Mouse (Mus musculus) intestine, postnatal 0 days (tissue): ENCODE data around the gene Cgrrf1. TPM values are rescaled to one million over a fixed set of nuclear protein-coding genes. Genes with fewer than 3 reads are reported as not detected.

ENCODE experiments used
- ATAC-seq: fragments of 200-750 bp; cut with Nextera tagmentation; 2 replicates; pipeline ENCODE4 v1.8.0; 2017; ENCODE audit warnings: mild to moderate bottlenecking, moderate TSS enrichment, moderate library complexity
- H3K27ac ChIP-seq: fragments of 300-500 bp; sonication (generic); 2 replicates; pipeline ENCODE4 v1.5.1; 2014; ENCODE audit warnings: mild to moderate bottlenecking, low read depth, low read length, moderate library complexity
- H3K27me3 ChIP-seq: fragments of 300-500 bp; sonication (generic); replicated peaks from 2 replicates; pipeline ENCODE4 v1.6.1; 2014; ENCODE audit warnings: low read length, mixed read lengths; ENCODE audit not compliant: control insufficient read depth, insufficient read depth
- H3K36me3 ChIP-seq: fragments of 300-500 bp; sonication (generic); 2 replicates; pipeline ENCODE4 v1.6.1; 2014; ENCODE audit warnings: mild to moderate bottlenecking, moderate library complexity; ENCODE audit not compliant: control insufficient read depth, insufficient read depth
- H3K4me1 ChIP-seq: fragments of 300-500 bp; sonication (generic); replicated peaks from 2 replicates; pipeline ENCODE4 v1.6.1; 2014; ENCODE audit warnings: antibody characterized with exemption, low read length, mixed read lengths; ENCODE audit not compliant: control insufficient read depth, insufficient read depth
- H3K4me2 ChIP-seq: fragments of 300-500 bp; sonication (generic); replicated peaks from 2 replicates; pipeline ENCODE4 v1.6.1; 2014; ENCODE audit warnings: low read depth, mild to moderate bottlenecking, moderate library complexity
- H3K4me3 ChIP-seq: fragments of 300-500 bp; sonication (generic); 2 replicates; pipeline ENCODE4 v1.5.1; 2014; ENCODE audit warnings: low read depth, low read length
- H3K9ac ChIP-seq: fragments of 300-500 bp; sonication (generic); 2 replicates; pipeline ENCODE4 v1.6.1; 2014; ENCODE audit warnings: mild to moderate bottlenecking, low read depth, low read length
- H3K9me3 ChIP-seq: fragments of 300-500 bp; sonication (generic); 2 replicates; pipeline ENCODE4 v1.6.1; 2016; ENCODE audit warnings: mixed run types; ENCODE audit not compliant: control insufficient read depth
- CTCF ChIP-seq: sonication (generic); IDR thresholded peaks from 2 replicates; pipeline ENCODE4 v1.5.1; 2016; ENCODE audit warnings: low read depth, mild to moderate bottlenecking, control low read depth, antibody characterized with exemption, moderate library complexity
- WGBS: fragments of 180-500 bp; shearing (Covaris S2); extraction: QIAGEN DNeasy Blood & Tissue Kit; methylation state at CpG from one replicate; pipeline ENCODE4 v1.1.7; 2014; 5-methylcytosine and 5-hydroxymethylcytosine counted together
- polyA plus RNA-seq: library from polyadenylated mRNA; unstranded; fragments of >200 nt; fragmentation: Nextera tagmentation; extraction: Ambion mirVana; gene quantifications from 2 replicates; pipeline ENCODE4 v1.2.1, GENCODE M21; 2015

Cgrrf1 gene
- polyA plus RNA-seq, 1 experiment from 2014 or later = 35.3 TPM

DNA sequence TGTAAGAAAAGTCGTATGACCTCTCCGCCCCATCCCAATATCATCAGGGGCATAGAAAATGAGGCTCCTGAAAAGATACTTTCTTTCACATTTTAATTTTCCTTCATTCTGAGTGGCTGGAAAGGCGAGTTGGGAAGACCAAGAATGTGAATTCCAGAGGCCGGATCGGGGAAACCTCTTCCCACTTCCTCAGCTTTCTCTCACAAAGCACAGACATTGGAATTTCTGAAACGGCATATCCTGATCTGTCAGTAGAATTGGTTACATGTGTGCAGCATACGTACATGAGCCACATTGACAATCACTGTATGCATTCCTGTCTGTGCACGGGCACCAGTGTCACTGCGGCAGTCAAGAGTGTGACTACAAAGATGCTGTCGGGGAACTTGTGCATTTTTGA lies 62.0 kb downstream of the Cgrrf1 start:
- H3K27ac ChIP-seq = no peak overlapping the region
- no peak for ATAC-seq
- no peak overlapping the region for H3K4me2 ChIP-seq
- no peaks in the 10 kb centered on the region for H3K36me3 ChIP-seq
- WGBS = 85% methylated on average over 10 of the region's 10 CpGs
- H3K4me3 ChIP-seq = no peak overlapping the region
- TF ChIP-seq CTCF = no peak
- H3K9ac ChIP-seq = no peak overlapping the region
- H3K9me3 ChIP-seq = no peaks in the 10 kb centered on the region
- H3K27me3 ChIP-seq = no peaks in the 10 kb centered on the region
- no peaks in the 10 kb centered on the region for H3K4me1 ChIP-seq

DNA sequence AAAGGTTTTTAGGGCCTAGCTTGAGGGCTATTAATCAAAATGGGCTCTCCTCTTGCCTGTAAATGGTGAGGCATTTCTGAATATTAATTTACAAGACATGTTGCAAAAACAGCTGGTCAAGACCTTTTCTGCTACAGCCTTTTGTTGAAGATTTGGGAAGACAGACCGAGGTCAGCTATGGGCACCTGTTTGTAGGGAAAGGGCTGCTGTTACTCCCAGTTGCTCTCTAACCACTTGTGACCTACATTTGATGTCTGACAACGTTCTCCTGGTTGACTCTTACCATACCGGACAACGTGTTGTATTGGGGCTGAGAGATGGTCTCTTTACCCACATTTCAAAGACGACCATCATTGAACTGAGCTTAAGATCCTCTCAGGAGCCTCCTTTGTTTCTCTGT lies 66.0 kb downstream of the Cgrrf1 start:
- Histone ChIP-seq H3K27me3 (no peaks in the 10 kb centered on the region), H3K27ac (no peak overlapping the region), H3K4me2 (no peak overlapping the region), H3K4me3 (no peak overlapping the region), H3K9ac (no peak overlapping the region), H3K9me3 (no peaks in the 10 kb centered on the region), H3K36me3 (no peaks in the 10 kb centered on the region), H3K4me1 (no peaks in the 10 kb centered on the region)
- TF ChIP-seq CTCF = no peak
- WGBS = 85% methylated on average over 5 of the region's 5 CpGs
- no peak for ATAC-seq

- TF ChIP-seq CTCF = no peak
- Histone ChIP-seq H3K4me1 (no peaks in the 10 kb centered on the region), H3K4me2 (no peak overlapping the region), H3K9ac (no peak overlapping the region), H3K9me3 (no peaks in the 10 kb centered on the region), H3K4me3 (no peak overlapping the region), H3K27me3 (no peaks in the 10 kb centered on the region), H3K27ac (no peak overlapping the region), H3K36me3 (no peaks in the 10 kb centered on the region)
- WGBS = 75% methylated on average over 3 of the region's 3 CpGs
- ATAC-seq = no peak
Observed at GRCm38 (mm10) chr14:46898626-46899025, 66.7 kb downstream of the Cgrrf1 start.

DNA sequence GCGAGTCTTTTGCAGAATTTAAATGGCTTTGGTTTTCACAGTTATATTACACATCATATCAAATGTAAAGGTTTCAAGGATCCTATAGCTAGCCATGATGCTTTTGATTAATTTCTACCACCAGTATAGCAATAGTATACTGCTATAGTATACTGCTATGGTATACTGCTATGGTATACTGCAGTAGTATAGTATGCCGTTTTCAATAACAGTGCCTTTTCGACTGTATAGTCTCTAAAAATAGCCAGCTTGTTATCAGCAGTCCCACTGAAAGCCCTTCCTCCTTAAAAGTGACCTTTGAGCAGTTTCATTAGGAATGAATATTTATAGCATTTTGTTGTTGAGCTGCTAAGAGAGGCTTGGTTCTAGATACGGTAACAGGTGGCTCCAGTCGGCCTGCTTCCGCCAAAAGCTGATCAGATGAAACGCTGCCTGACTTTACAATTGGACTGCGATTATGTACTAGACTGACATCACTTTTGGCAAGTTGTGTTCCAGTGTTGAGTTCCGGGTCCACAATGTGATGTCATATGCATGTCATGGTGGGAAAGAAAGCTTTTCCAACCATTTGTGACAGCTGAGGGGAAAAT lies 70.7 kb downstream of the Cgrrf1 start:
- Histone ChIP-seq H3K4me1 (no peaks in the 10 kb centered on the region), H3K27me3 (no peaks in the 10 kb centered on the region)
- peak; percentile 31; the same call in 1 of the 2 replicates for ATAC-seq

More for the DNA sequence above, 70.7 kb downstream of the Cgrrf1 start:
- Histone ChIP-seq H3K4me3 (no peak overlapping the region), H3K9me3 (no peaks in the 10 kb centered on the region), H3K4me2 (no peak overlapping the region), H3K9ac (no peak overlapping the region), H3K27ac (no peak overlapping the region), H3K36me3 (no peaks in the 10 kb centered on the region)
- TF ChIP-seq CTCF = no peak
- 68% methylated on average over 9 of the region's 9 CpGs for WGBS

Other genes with a start within 250 kb of the Cgrrf1 start
- gene Cdkn3, start 71.6 kb upstream of the Cgrrf1 start, polyA plus RNA-seq = 27.7 and 30.9 TPM in 2 replicates
- gene Cnih1, start 43.7 kb upstream of the Cgrrf1 start, polyA plus RNA-seq = 151 and 153 TPM in 2 replicates
- 53.9 and 57.2 TPM in 2 replicates for gene Gmfb, start 9.9 kb upstream of the Cgrrf1 start, polyA plus RNA-seq
- 3.1 TPM in 2 replicates for gene Samd4, start 50.7 kb downstream of the Cgrrf1 start, polyA plus RNA-seq